Mouse (Mus musculus) embryonic fibroblast, embryonic 13.5 days (primary cell): ENCODE results near the gene Ercc1.

Experiments used
- CTCF ChIP-seq: IDR thresholded peaks from 2 replicates; pipeline ENCODE4 v1.5.1; 2011; ENCODE audit warnings: mild to moderate bottlenecking, control low read depth, low read length, moderate library complexity, borderline replicate concordance; ENCODE audit not compliant: insufficient read depth
- POLR2A ChIP-seq: IDR thresholded peaks from 2 replicates; pipeline ENCODE4 v1.6.1; 2011; ENCODE audit warnings: low read depth, mild to moderate bottlenecking, control low read depth, low read length, moderate library complexity

DNA sequence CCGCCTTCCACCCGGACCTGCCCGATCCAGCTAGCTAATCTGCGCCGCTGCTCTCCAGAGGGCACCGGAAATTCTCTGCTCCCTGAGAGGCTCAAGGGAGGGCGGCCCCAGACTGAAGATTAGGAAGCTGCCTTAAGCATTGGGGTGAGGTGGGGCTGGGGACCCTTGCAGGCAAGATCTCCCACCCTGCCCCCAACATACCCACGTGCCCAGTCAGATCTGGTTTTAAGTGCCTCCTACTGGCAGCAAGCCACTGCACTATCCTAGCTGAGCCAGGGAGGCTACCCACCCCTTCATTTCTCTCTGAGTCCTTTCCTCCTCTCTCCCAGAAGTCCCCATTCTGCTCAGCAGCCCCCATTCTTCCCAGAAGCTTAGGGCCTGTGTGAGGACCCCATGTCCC, 33.5 kb downstream of the Ercc1 start:
- TF ChIP-seq POLR2A (no peak), CTCF (no peak)
